Mouse (Mus musculus) thymus, postnatal 25 days (tissue): ENCODE results near the gene Npy2r.

ENCODE experiments used
- DNase-seq: peaks from one replicate; pipeline ENCODE4 v3.0.0; 2022

Npy2r gene

DNA sequence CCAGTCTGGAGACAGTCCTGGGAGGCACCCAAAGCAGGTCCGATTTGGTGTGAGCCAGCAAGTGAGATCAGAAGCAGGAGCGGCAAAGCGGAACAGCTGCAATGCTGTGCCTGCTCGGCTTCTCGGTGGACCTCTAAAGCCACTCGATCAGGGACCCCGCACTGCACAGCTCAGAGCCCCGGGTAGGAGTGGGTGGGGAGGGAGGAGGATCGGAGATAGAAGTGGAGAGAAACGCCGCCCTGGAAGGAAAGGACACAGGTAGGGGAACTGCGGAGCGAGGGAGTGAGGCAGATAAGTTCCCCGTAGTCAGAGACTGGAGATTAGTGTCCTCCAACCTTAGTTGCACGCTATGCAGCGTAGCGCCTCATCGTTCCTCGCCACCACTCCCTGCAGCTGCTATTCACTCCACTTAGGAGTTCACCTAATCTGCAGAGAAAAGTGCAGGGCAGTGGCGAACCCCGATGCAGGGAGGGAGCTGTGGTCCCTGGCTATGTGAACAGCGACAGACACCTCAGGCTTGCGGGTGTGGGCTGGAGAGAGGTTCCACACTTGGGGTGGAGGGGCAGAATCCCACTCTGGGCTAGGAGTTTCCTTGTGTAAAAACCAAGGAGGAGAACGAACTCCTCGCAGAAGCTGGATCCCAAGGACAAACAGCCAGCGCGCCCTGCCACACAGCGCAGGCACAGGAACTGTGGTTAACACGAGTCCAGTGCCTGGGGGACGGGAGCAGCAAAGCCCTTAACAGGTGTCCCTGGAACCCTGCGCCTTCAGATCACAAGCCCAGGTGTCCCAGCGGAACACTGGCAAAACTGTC lies at the start of gene Npy2r:
TSS of gene Npy2r (minus strand) at position 177 of the 814 bp plus-strand sequence.
- DNase-seq: no peak

DNA sequence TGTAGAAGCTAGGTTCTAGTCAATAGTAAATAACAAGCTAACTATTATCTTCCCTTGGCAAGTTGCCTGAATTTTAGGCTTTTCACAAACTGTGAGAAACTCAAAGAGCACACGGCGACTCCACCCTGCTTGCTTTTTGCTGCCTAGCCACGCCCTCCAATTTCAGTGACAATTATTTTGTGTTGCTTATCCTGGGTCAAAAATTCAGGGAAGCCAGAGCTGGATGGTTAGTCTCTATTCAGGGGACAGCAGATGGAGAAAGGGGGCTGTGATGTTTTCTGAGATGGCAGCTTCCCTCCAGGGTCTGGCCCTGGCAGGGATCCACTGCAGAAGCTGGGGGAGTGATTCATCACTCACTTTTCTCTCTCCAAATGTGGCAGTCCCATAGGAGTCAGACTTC lies 9.9 kb upstream of the Npy2r start:
- no peak for DNase-seq

DNA sequence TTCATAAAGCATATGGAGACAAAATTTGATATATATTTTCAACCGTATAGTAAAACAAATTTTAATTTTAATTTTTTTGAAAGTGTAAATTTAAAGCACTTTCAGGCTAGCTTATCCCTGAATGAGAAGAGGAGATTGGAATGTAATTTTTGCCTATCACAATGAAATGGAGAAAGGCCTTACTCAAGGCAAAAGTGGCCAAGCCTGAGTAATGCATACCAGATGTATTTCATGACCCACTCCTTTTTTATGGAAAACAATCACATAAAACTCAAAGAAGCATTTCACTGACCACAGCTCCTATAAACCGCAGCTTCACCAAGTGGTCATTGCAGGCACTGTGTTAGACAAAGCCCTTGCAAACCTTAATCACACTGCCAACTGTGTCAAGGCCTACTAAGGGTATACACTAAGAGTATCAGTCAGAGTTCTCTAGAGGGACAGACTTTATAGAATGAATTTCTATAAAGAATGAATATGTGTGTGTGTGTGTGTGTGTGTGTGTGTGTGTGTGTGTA lies 8.5 kb upstream of the Npy2r start:
- DNase-seq: no peak

DNA sequence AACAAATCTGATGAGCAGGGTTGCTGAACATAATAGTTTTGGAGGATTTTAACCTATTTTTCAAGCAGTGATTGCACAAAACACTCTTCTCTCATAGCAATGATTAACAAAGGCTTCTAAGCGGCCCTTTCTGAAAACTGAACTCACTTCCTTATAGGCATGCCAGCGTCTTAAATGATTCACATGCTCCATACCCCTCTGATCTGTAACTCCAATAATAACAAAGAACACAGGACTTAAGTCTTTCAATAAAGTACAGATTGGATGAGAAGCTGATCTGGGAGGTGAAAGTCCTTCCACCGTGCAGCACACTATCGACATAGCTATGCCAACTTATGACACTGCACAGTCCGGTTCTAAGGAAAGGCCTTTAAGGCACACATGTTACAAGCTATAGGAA lies 2.0 kb upstream of the Npy2r start:
- DNase-seq: no peak

DNA sequence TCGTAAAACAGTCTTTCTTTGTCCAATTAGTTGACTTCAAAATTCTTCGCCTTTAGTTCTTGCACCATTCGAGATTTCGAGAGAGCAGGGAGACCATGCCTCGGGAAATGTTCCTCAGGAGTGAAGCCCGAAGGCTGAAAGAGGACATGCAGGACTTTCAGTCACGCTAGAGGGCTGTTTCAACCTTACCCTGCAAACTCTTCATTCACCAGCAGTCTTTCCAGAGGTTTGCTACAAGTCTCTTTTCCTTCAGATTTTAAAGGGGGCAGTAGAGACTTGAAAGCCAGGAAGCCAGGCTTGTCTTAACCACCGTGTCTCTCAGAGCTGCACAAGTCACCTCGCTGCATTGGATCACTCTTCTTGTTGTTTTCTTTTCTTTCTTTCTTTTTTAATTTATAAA lies 869 bp upstream of the Npy2r start:
- no peak for DNase-seq

DNA sequence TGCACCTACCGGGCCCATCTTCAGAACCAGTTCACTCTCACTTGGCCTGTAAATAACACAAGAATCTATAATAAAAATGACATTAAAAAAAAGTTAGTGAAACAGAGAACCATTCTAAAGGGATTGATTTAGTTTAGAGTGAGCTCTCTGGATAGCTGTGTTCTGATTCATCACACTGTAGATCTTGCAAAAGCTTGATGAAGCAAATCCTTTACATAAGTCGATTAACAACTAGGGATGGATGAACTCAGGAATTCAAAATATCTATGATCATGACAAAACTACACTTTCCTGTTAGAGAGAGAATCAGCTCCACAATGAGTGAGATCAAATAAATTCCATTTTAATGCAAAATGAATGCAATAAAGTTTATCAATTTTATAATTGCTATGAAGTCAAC lies 6.4 kb downstream of the Npy2r start:
- DNase-seq: no peak

DNA sequence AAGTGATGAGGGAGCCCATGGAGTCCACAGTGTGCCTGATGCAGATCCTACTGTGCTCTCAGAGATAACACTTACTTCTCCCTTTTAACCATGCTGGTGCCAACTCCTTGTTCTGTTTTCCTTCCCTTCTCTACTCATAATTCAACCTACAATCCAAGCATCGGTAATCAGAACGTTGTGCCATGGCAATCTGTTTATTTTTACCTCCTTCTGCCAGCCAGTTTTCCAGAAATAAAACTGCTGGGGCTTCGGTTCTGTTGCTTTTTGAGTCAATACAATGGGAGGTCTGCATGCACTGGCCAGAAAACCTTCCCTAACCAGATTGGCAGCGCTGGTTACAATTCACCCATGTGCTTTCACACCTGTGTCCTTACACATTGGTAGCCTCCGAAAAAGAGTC lies 7.9 kb downstream of the Npy2r start:
- DNase-seq: no peak

DNA sequence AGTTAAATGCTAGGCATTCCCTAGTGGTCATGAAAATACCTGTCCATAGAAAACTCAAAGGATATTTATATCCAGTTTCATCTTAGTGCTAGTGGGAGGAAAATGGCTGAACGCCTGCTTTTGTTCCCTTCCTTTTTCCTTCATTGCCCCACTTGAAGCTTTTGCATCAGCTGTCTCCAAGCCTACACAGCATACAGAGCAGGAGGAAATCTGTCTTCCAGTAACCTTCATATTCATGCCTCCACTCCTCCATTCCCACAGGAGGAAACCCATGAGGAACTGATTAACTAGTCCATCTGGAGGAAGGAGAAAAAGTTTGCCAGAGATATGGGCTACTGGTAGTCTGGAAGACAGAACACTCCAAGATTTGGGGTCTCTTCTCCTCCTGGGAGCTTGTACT lies 23.1 kb downstream of the Npy2r start:
- no peak for DNase-seq

DNA sequence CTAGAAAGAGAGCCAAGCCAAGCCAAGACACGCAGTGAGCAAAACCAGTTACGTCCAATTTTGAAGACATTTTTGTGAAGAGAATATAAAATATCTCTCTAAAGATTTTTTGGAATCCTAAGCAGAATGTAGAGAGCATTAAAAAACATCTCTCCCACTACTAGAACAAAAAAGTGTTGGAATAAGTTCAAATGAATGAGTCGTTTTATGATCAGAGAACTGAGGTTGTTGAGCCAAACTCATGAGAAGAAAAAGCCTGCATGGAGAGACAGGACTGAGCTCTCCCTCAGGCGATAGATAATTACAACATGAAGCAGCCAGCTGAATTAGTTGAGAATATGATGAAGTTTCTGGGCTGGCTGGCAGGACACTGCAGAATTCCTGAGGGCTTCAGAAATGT lies 49.9 kb downstream of the Npy2r start:
- DNase-seq: no peak
